Mouse (Mus musculus) midbrain, embryonic 12.5 days (tissue): Measurements from ENCODE around the gene Nr4a3. TPM values are rescaled to one million over a fixed set of nuclear protein-coding genes. Genes with fewer than 3 reads are reported as not detected.
A peak's percentile ranks its signal among the peaks of the same experiment; 100 is the strongest.

ENCODE experiments used
- ATAC-seq: fragments of 200-750 bp; cut with Nextera tagmentation; 2 replicates; pipeline ENCODE4 v1.8.0; 2017; ENCODE audit warnings: low read depth, moderate TSS enrichment, moderate library complexity; ENCODE audit not compliant: low FRiP score
- H3K27ac ChIP-seq: fragments of 300-500 bp; sonication (generic); replicated peaks from 2 replicates; pipeline ENCODE4 v1.5.1; 2016; ENCODE audit warnings: mild to moderate bottlenecking
- H3K27me3 ChIP-seq: fragments of 300-500 bp; sonication (generic); 2 replicates; pipeline ENCODE4 v1.6.1; 2016; ENCODE audit warnings: mild to moderate bottlenecking
- H3K36me3 ChIP-seq: fragments of 300-500 bp; sonication (generic); 2 replicates; pipeline ENCODE4 v1.6.1; 2016
- H3K4me1 ChIP-seq: fragments of 300-500 bp; sonication (generic); 2 replicates; pipeline ENCODE4 v1.6.1; 2016
- H3K4me2 ChIP-seq: fragments of 300-500 bp; sonication (generic); replicated peaks from 2 replicates; pipeline ENCODE4 v1.6.1; 2016; ENCODE audit warnings: mild to moderate bottlenecking, moderate library complexity
- H3K4me3 ChIP-seq: fragments of 300-500 bp; sonication (generic); 2 replicates; pipeline ENCODE4 v1.5.1; 2016; ENCODE audit warnings: mild to moderate bottlenecking
- H3K9ac ChIP-seq: fragments of 300-500 bp; sonication (generic); replicated peaks from 2 replicates; pipeline ENCODE4 v1.6.1; 2016; ENCODE audit warnings: mild to moderate bottlenecking, moderate library complexity
- H3K9me3 ChIP-seq: fragments of 300-500 bp; sonication (generic); 2 replicates; pipeline ENCODE4 v1.6.1; 2016; ENCODE audit warnings: mild to moderate bottlenecking
- WGBS: fragments of 180-500 bp; shearing (Covaris S2); methylation state at CpG from one replicate; pipeline ENCODE4 v1.1.7; 2016; 5-methylcytosine and 5-hydroxymethylcytosine counted together
- polyA plus RNA-seq: library from polyadenylated mRNA; unstranded; fragments of >200 nt; fragmentation: Nextera tagmentation; extraction: Ambion mirVana; gene quantifications from 2 replicates; pipeline ENCODE4 v1.2.1, GENCODE M21; 2016

Gene Nr4a3
- polyA plus RNA-seq, 1 experiment from 2014 or later, result 0.83 TPM

DNA sequence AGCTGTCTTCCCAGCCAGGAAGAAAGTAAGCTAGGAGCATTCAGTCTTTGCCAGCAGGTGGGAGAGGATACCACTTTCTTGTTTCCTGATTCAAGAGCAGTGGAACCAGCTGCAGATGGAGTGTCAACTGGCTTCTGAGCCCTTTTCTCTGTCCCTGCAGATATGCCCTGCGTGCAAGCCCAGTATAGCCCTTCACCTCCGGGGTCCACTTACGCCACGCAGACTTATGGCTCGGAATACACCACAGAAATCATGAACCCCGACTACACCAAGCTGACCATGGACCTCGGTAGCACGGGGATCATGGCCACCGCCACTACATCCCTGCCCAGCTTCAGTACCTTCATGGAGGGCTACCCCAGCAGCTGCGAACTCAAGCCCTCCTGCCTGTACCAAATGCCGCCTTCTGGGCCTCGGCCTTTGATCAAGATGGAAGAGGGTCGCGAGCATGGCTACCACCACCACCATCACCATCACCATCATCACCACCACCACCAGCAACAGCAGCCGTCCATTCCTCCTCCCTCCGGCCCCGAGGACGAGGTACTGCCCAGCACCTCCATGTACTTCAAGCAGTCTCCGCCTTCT is 6.2 kb downstream of the Nr4a3 start:
- Histone ChIP-seq H3K4me2 (peak overlapping the region; percentile 63), H3K27me3 (peaks cover 83% of the 10 kb centered on the region), H3K27ac (no peak overlapping the region), H3K36me3 (no peaks in the 10 kb centered on the region), H3K9me3 (no peaks in the 10 kb centered on the region), H3K4me1 (peaks cover 40% of the 10 kb centered on the region), H3K9ac (peak overlapping the region; percentile 37; the same call in 1 of the 2 replicates), H3K4me3 (peak overlapping the region; percentile 39)
- peak; percentile 45; the same call in 1 of the 2 replicates for ATAC-seq
- WGBS, result 18% methylated on average over 19 of the region's 19 CpGs

DNA sequence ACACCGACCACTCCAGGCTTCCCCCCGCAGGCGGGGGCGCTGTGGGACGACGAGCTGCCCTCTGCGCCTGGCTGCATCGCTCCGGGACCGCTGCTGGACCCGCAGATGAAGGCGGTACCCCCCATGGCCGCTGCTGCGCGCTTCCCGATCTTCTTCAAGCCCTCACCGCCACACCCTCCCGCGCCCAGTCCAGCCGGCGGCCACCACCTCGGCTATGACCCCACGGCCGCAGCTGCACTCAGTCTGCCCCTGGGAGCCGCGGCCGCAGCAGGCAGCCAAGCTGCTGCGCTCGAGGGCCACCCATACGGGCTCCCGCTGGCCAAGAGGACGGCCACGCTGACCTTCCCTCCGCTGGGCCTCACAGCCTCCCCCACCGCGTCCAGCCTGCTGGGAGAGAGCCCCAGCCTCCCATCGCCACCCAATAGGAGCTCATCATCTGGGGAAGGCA is 6.7 kb downstream of the Nr4a3 start:
- ATAC-seq, result peak; percentile 9; the same call in 1 of the 2 replicates
- peaks cover 81% of the 10 kb centered on the region for H3K27me3 ChIP-seq
- peaks cover 35% of the 10 kb centered on the region for H3K4me1 ChIP-seq
- no peaks in the 10 kb centered on the region for H3K36me3 ChIP-seq
- H3K27ac ChIP-seq, result no peak overlapping the region
- 3% methylated on average over 36 of the region's 37 CpGs for WGBS
- H3K4me3 ChIP-seq, result peak overlapping the region; percentile 39
- peak overlapping the region; percentile 63 for H3K4me2 ChIP-seq
- no peaks in the 10 kb centered on the region for H3K9me3 ChIP-seq
- peak overlapping the region; percentile 37; the same call in 1 of the 2 replicates for H3K9ac ChIP-seq

DNA sequence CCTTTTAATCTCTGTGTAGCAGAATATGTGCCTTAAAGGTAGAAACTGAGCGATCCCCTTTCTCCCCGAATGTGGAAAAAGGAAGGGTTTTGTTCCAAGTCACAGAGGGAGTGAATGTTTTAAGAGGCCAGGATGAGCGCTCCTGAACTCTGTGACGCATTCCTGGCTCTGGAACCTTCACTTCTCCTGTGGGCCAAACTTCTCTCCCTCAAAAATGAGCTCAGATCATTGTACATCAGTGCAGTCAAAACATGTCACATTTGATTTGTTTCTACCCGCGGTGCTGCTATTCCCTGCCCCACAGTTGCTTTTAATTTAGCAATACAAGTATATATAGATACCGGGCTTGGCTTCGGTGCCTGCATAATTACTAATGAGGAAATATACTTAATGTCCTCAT is 16.8 kb downstream of the Nr4a3 start:
- Histone ChIP-seq H3K9me3 (no peaks in the 10 kb centered on the region), H3K4me2 (no peak overlapping the region), H3K27ac (no peak overlapping the region), H3K4me3 (no peak overlapping the region), H3K27me3 (no peaks in the 10 kb centered on the region), H3K36me3 (0 out of 2 replicates have a peak, but pooled peaks cover 3% of the 10 kb centered on the region), H3K4me1 (no peaks in the 10 kb centered on the region), H3K9ac (no peak overlapping the region)
- 87% methylated on average over 8 of the region's 8 CpGs for WGBS
- no peak for ATAC-seq

DNA sequence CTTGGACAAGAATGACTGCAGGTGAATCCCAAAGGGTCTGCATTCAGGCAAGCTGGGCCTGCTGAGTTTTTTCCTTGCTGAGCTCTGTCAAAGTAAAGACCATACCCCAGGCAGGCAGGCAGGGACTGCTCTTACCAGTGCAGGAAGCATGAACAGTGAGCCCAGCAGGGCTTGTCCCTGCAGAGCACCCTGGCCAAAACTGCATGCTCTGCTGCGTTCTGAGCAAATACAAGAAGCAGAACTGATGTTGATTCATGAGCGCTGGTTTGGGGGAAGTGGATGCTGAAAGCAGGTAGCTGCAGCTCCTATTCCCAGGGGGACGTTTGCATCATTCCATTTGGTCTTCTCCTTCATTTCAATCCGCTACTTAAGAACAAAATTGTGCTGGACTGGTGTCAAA is 19.4 kb downstream of the Nr4a3 start:
- Histone ChIP-seq H3K9ac (no peak overlapping the region), H3K4me2 (no peak overlapping the region), H3K36me3 (0 out of 2 replicates have a peak, but pooled peaks cover 3% of the 10 kb centered on the region), H3K27ac (no peak overlapping the region), H3K27me3 (no peaks in the 10 kb centered on the region), H3K4me3 (no peak overlapping the region), H3K9me3 (no peaks in the 10 kb centered on the region), H3K4me1 (no peaks in the 10 kb centered on the region)
- 71% methylated on average over 4 of the region's 4 CpGs for WGBS
- ATAC-seq, result no peak

DNA sequence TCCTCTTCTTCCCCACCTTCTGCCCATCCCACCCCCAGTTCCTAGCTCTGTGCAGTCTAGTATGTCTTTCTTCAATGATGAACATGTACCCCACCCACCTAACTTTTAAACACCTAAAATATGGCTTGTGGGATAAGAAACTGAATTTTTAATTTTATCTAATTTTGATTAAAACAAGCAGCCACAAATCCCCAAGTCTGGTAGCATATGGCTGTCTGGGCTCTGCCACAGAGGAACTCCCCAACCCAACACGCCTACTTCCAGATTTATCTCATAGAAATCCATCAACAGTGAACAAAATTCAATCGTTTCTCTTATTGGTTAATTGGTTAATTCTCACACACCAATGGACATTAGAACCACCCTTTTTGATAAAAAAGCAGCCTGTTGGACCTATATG is 21.7 kb downstream of the Nr4a3 start:
- no peaks in the 10 kb centered on the region for H3K27me3 ChIP-seq
- H3K4me1 ChIP-seq, result no peaks in the 10 kb centered on the region
- no peak overlapping the region for H3K27ac ChIP-seq
- ATAC-seq, result no peak
- H3K9ac ChIP-seq, result no peak overlapping the region
- WGBS, result 89% methylated on average over 2 of the region's 2 CpGs
- no peaks in the 10 kb centered on the region for H3K36me3 ChIP-seq
- no peak overlapping the region for H3K4me2 ChIP-seq
- H3K4me3 ChIP-seq, result no peak overlapping the region
- H3K9me3 ChIP-seq, result no peaks in the 10 kb centered on the region

DNA sequence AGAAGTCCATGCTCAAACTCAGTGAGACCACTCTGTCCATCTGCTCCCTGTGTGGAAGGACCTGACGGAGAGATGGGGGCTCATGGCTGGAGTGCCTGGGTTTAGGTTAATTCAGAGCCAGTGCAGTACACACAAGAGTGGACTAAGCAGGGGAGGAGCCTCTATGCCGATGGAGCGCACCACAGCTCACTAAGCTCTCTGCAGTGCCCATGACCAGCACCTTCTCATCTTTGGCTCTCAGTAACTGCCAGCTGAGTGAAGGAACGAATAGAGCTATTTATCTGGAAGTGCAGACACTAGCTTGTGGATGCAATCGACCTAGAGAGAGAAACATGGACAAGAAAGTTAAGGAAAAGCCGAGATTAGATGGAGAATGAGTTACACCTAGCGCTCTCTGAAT is 24.2 kb downstream of the Nr4a3 start:
- H3K27me3 ChIP-seq, result no peaks in the 10 kb centered on the region

DNA sequence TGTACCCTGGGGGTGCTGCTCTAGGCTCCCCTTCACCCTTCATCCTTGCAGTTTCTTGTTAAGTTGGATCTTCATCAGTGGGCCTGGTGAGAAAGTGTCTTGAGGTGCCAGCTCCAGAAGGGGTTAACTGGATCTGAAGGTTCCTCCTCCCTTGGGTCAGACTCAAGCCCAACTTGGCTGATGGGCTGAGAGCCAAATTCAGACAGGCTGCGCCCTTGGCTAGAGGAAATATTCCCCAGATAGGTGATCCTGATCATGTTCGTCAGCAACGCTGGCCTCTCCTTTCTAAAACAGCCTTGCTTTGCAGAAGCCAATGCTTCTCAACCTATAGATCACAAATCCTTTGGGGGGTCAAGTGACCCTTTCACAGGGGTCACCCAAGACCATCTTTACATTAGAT is 27.1 kb downstream of the Nr4a3 start:
- 91% methylated on average over 3 of the region's 3 CpGs for WGBS
- Histone ChIP-seq H3K27me3 (no peaks in the 10 kb centered on the region), H3K27ac (no peak overlapping the region), H3K4me1 (no peaks in the 10 kb centered on the region), H3K9ac (no peak overlapping the region), H3K4me3 (no peak overlapping the region), H3K4me2 (no peak overlapping the region), H3K9me3 (no peaks in the 10 kb centered on the region), H3K36me3 (no peaks in the 10 kb centered on the region)
- no peak for ATAC-seq

More for the DNA sequence above, 24.2 kb downstream of the Nr4a3 start:
- no peak overlapping the region for H3K4me3 ChIP-seq
- WGBS, result 72% methylated on average over 7 of the region's 7 CpGs
- no peak for ATAC-seq
- H3K36me3 ChIP-seq, result no peaks in the 10 kb centered on the region
- H3K9me3 ChIP-seq, result no peaks in the 10 kb centered on the region
- no peak overlapping the region for H3K27ac ChIP-seq
- H3K4me2 ChIP-seq, result no peak overlapping the region
- H3K9ac ChIP-seq, result no peak overlapping the region
- no peaks in the 10 kb centered on the region for H3K4me1 ChIP-seq

DNA sequence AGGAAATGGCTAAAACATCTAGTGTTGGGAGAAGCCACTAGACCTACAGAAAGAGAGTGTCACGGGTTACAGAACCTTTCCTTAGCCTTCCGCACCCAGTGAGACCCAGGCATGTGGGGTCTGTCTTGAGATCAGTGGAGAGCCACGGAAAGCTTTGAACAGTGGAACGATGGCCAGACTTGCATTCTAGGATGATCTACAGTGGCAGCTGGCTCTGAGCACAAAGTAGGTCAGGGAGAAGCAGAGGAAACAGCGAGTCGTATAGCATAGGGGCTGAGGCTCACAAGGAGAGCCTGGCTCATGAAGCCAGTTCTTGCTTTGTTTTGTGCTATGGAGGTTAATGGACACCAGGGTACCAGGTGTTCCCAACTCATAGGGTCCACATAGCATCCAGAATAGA is 28.4 kb downstream of the Nr4a3 start:
- Histone ChIP-seq H3K4me3 (no peak overlapping the region), H3K9me3 (no peaks in the 10 kb centered on the region), H3K9ac (no peak overlapping the region), H3K4me2 (no peak overlapping the region), H3K4me1 (peaks cover under 1% of the 10 kb centered on the region; the same call in 1 of the 2 replicates), H3K36me3 (no peaks in the 10 kb centered on the region), H3K27ac (no peak overlapping the region), H3K27me3 (0 out of 2 replicates have a peak, but pooled peaks cover under 1% of the 10 kb centered on the region)
- no peak for ATAC-seq
- WGBS, result 94% methylated on average over 6 of the region's 6 CpGs

DNA sequence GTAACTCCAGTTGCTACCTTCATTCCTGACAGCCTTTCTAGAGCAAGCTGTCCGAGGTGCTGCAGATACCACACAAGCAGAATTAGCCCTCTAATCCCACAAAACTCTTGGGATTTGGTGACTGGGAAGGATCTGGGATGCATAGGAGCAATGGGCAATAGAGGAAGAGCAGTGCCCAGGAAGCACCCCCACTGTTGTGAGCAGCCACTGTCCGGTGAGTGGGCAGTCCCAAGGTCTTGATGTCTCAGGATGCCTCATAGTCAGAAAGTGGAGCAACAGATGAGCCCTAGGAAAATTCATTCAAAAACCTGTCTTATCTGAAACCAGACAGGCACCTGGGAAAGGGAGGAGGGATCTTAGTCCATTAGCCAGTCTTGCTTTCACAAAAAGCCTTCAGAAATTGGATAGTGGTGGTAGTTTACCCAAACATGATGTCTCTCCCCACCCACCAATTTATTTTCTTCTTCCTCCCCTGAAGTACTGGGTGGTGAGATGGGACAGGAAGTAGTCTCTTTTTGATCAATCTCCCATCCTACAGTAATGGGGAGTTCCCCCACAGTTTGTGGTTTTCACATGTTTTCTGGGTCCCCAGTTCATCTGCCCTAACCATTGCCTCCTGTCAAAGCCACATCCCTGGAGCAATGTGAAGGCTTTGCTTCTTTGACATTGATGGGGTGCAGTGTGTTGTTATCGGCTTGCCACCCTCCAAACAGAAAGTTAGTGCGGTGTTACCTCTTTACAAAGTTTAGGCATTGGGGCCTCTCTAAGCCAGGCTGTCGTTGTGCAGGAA is 29.7 kb downstream of the Nr4a3 start:
- 0 out of 2 replicates have a peak, but pooled peaks cover 4% of the 10 kb centered on the region for H3K27me3 ChIP-seq
- H3K4me1 ChIP-seq, result peaks cover 8% of the 10 kb centered on the region
- no peaks in the 10 kb centered on the region for H3K36me3 ChIP-seq
- WGBS, result 92% methylated on average over 5 of the region's 5 CpGs
- no peak overlapping the region for H3K9ac ChIP-seq
- H3K4me2 ChIP-seq, result no peak overlapping the region
- ATAC-seq, result no peak
- H3K4me3 ChIP-seq, result no peak overlapping the region
- H3K27ac ChIP-seq, result no peak overlapping the region
- H3K9me3 ChIP-seq, result no peaks in the 10 kb centered on the region

DNA sequence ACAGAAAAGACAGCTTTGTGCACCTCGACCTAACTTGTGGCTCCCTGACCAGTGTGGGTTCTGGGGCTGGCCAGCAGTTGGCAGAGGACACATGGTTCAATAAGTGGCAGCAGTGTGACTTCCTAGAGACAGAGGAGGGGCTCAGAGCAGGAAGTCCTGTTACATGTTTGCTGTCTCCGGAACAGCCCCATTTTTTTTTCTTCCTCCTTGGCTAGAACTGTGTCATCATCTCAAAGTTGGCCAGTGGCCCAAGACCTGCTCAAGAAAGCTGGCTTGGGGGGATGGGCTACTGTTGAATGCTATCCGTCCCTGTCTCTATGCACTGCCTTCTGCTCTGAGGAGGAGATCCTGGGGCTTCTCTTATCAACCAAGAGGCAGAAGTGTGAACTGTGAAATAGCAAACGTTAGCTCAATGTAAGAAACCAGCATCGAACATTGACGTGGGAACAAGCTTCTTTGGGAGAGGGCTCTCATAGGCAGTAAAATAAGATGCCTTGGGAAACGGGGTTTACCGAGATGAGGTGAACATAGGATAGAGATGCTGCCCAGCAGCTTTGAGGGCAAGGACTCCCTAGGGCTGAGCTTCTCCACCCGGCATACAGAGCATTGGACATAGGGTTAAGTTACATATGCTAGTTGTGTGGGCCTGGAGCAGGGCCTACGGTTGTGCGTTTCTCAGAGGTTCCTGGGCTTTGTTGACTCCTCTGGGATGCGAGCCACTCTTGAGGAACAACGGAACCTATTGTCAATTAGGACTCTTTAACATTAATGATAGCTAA is 31.9 kb downstream of the Nr4a3 start:
- H3K4me2 ChIP-seq, result no peak overlapping the region
- ATAC-seq, result no peak
- no peak overlapping the region for H3K9ac ChIP-seq
- peaks cover 12% of the 10 kb centered on the region for H3K4me1 ChIP-seq
- H3K4me3 ChIP-seq, result no peak overlapping the region
- H3K36me3 ChIP-seq, result no peaks in the 10 kb centered on the region
- WGBS, result 88% methylated on average over 13 of the region's 13 CpGs
- H3K27ac ChIP-seq, result no peak overlapping the region
- 0 out of 2 replicates have a peak, but pooled peaks cover 4% of the 10 kb centered on the region for H3K27me3 ChIP-seq
- no peaks in the 10 kb centered on the region for H3K9me3 ChIP-seq

DNA sequence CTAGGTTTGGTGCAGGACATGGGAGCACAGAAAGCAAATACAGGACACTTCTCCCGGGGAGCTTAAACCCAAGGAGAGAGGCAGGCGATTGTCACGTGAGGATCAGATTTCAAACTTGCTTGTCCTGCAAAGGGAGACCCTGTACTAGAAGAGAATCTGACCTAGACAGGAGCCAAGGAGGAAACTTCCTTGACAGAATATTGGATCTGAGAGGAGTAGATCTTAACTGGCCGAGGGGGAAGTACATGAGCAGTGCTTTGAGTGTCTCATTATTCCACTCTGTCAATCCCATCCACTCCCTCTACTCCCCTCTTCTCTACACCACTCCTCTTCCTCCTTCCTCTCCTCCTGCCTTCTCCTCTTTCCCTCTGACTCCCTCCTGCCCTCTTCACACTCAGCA is 33.3 kb downstream of the Nr4a3 start:
- no peak for ATAC-seq
- Histone ChIP-seq H3K36me3 (no peaks in the 10 kb centered on the region), H3K4me3 (no peak overlapping the region), H3K4me1 (peaks cover 12% of the 10 kb centered on the region), H3K9ac (no peak overlapping the region), H3K4me2 (no peak overlapping the region), H3K27me3 (0 out of 2 replicates have a peak, but pooled peaks cover 4% of the 10 kb centered on the region), H3K27ac (no peak overlapping the region), H3K9me3 (no peaks in the 10 kb centered on the region)
- 19% methylated on average over 4 of the region's 4 CpGs for WGBS
